Mouse (Mus musculus): ENCODE measurements around the gene Mgea5. TPM values are rescaled to one million over a fixed set of nuclear protein-coding genes. Genes with fewer than 3 reads are reported as not detected.

Gene Mgea5
- polyA plus RNA-seq (2017; shearing (Covaris generic)), result 260 TPM

DNA sequence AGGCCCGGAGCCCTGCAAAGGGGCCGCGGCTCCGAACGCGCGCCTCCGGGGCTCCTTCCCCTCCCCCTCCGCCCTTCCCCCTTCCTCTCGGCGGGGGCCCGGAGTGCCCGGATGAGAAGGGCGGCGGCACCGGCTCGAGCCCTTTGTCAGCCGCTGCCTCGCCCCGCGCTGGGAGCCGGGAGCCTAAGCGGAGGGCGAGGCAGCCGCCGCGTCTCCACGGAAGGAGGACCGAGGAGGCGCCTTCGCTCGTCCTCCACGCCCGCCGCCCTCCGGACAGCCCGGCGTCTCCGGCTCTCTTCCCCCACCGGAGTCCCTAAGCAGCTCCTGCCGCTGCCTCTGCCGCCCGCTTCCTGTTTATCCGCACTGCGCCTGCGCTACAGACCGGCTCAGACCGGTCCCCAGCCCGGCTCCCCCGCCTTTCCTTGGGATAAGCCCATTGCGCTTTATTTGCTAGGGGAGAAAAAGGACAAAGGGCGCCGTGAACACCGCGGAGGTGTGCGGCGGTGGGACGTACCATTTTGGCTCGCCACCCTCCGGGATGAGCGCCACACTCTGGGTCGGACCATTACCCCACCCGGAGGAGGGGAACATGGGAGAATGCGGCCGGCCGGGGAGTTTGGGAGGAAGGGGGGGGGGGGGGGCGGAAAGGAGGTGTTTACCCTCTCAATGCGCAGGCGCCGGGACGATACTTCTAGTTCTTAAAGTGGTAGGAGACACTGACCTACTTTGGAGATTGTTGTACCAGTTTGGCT is at the start of gene Mgea5:
TSS of gene Mgea5 (minus strand) at position 657 of the 752 bp plus-strand sequence.

DNA sequence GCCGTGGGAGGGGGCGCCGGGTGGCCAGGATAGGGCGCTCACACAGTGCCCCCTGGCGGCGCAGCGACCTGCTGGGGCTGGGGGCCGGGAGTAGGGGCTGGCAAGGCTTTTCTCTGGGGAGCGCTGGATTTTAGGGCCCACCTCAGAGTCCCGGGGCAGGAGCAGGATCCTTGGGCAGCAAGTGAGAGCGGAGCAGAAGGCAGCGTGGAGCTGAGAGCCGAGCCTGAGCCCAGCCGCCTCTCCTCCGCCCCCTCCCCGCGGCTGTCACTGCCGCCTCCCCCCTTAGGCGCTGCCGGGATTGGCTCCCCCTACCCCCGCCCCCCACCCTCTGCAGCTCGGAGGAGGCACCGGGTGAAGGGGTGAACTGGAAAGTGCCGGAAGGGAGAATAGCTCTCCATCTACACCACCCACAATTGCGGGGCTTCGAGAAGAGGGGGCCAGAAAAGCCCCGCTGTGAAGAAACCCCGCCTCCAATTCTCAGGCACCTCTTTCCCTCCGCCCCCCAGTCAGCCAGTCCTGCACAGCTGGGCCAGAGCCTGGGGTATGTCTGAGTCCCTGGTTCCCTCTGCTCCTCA is 32.3 kb upstream of the Mgea5 start, which contains the start of gene Kcnip2:
TSS of gene Kcnip2 (minus strand) at position 231 of the 575 bp plus-strand sequence.

DNA sequence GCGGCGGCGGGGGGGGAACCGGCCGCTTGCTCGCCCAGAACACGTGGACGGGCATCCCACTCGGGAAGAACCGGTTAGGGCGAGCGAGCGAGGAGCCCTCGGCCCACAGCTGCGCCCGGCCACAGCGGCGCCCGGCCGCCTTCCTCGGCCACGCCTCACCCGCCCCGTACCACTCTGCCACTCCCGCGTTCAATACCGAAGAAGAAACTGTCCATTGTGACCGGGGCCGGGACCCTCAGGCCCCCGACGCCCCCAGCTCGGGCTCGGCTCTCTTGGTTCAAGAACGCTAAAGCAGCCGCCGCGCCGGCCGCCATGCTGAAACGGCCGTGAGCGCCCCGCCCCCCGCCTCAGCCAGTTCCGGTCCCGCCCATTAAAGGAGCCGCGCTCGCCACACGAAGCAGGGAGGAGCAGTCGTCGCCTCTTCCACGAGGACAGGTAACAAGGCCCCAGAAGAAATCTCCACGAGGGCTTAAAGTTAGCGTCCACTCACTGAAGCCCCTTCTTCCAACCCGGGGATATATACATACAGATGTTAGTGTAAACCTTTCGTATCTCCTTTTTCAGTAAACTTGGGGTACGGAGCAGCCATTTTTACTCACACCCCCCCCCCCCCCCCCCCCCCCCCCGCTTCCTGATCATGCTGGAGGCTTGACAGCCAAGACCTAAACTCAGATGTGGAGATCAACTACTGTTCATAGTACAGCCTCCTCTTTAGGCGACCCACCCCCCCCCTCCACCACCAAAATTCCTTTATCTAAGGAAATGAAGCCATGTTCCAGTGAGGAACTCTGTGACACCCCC is 34.2 kb downstream of the Mgea5 start, which contains the start of gene Npm3:
TSS of gene Npm3 (minus strand) at position 349 of the 801 bp plus-strand sequence.

DNA sequence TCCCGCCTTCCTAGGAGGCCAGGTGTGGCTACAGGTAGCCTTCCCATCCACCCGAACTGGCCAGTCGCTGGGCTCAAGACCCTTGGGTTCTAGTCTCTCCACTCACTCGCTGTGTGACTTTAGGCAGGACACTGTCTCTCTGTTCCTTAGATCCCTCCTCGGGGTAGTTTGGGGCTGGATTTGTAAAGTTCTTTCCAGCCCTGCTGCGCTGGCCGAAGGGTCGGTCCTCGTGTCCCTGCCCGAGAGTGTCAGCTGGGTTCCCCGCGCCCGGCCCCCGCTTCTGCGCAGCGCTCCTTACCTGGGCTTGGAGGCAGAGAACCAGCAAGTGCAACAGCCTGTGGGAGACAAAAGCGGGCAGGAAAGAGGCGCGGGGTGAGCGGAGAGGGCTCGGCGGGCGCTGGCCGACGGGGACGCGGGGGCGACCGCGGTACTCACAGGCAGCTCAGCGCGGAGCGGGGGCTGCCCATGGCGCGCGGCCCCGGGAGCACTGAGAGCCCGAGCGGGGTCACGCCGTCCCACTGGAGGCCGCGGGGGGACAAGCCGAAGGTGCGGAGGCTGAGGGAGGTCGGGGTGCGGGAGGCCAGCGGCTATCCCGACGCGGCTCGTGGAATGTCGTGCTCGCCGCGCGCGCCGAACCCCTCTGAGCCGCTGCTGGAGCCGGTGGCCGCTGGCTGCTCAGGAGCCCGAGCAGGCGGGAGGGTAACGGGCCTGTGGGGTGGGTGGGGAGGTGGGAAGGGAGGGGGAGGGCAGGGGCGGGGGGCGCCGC is 41.2 kb downstream of the Mgea5 start, which contains the start of gene Fgf8:
TSS of gene Fgf8 (minus strand) at position 698 of the 766 bp plus-strand sequence.

Other genes starting within 250 kb of the Mgea5 start
- 14.6 TPM for gene Poll, start 223.3 kb downstream of the Mgea5 start, polyA plus RNA-seq (2017; shearing (Covaris generic))
- 48.8 TPM for gene Gm17018, start 223.2 kb downstream of the Mgea5 start, polyA plus RNA-seq (2017; shearing (Covaris generic))
- 27.8 TPM for gene Fbxw4, start 123.5 kb downstream of the Mgea5 start, polyA plus RNA-seq (2017; shearing (Covaris generic))
- not detected for gene Fgf8, start 40.9 kb downstream of the Mgea5 start, polyA plus RNA-seq (2017; shearing (Covaris generic))
- 45.5 TPM for gene Npm3, start 34.2 kb downstream of the Mgea5 start, polyA plus RNA-seq (2017; shearing (Covaris generic))
- gene Kcnip2, start 32.2 kb upstream of the Mgea5 start, polyA plus RNA-seq (2017; shearing (Covaris generic)), result 17.4 TPM
- 12.8 TPM for gene Armh3, start 214.7 kb upstream of the Mgea5 start, polyA plus RNA-seq (2017; shearing (Covaris generic))
- 15.3 TPM for gene Hps6, start 219.7 kb upstream of the Mgea5 start, polyA plus RNA-seq (2017; shearing (Covaris generic))

Measured in CD4-positive, CD25-positive, alpha-beta regulatory T cell (primary cell).